Mouse (Mus musculus): ENCODE results near the gene Unc13b.

- no peak for TF ChIP-seq POLR2A (IDR thresholded peaks at IDR 0.05; ENCODE audit: low read depth, low read length)
- no peak for TF ChIP-seq CTCF (conservative IDR thresholded peaks at IDR 0.05; ENCODE audit: insufficient read depth, insufficient read length, low read depth, low read length)
Observed at GRCm38 (mm10) chr4:43260096-43260495, 201.3 kb downstream of the Unc13b start.
